Mouse (Mus musculus) olfactory bulb, adult 2 months (tissue): ENCODE results near the gene Slc22a1.

Experiments
- CTCF ChIP-seq: fragments of 200-500 bp; IDR thresholded peaks from 2 replicates; pipeline ENCODE4 v1.5.1; 2012; ENCODE audit warnings: low read depth, mild to moderate bottlenecking, low read length, moderate library complexity; ENCODE audit not compliant: insufficient read depth
- POLR2A ChIP-seq: fragments of 200-500 bp; IDR thresholded peaks from 2 replicates; pipeline ENCODE4 v1.6.1; 2012; ENCODE audit warnings: mild to moderate bottlenecking, low read depth, low read length, moderate library complexity; ENCODE audit not compliant: insufficient read depth

DNA sequence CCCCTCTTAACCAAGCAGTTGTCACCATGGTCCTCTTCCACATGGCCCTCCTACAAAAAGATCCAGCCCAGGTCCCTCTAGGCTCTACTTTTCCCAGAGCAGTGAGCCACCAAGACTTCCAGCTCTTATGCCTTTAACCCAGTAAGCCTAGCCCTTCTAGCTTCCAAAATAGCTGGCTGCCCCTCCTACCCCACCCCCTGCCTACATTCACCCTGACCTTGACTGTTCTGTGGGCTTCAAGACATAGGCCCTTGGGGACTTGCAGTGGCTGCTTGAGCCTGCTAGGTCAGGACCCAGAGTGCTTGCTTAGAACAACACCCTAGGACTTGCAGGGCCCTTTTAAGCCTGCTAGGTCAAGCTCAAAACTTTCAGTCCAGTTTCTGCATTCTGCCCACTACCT, 68.4 kb downstream of the Slc22a1 start:
- TF ChIP-seq CTCF: no peak
- no peak for TF ChIP-seq POLR2A
